Mouse (Mus musculus) small intestine, adult 2 months (tissue): Measurements from ENCODE around the gene Slc16a12.

ENCODE experiments used
- CTCF ChIP-seq: fragments of 200-500 bp; IDR thresholded peaks from 2 replicates; pipeline ENCODE4 v1.5.1; 2012; ENCODE audit warnings: low read depth, mild to moderate bottlenecking, control low read depth, inconsistent platforms, low read length, moderate library complexity, mixed read lengths; ENCODE audit not compliant: insufficient replicate concordance, insufficient read length; ENCODE audit errors: extremely low read depth
- POLR2A ChIP-seq: fragments of 200-500 bp; IDR thresholded peaks from 2 replicates; pipeline ENCODE4 v1.6.1; 2012; ENCODE audit warnings: low read depth, mild to moderate bottlenecking, control low read depth, inconsistent platforms, low read length, moderate library complexity

GRCm38 (mm10) chr19:34631487-34631886 lies 115.6 kb downstream of the Slc16a12 start:
- TF ChIP-seq CTCF (no peak), POLR2A (no peak)
